15 mouse cellular contexts compared by ENCODE assay signal in the genomic region with DNA sequence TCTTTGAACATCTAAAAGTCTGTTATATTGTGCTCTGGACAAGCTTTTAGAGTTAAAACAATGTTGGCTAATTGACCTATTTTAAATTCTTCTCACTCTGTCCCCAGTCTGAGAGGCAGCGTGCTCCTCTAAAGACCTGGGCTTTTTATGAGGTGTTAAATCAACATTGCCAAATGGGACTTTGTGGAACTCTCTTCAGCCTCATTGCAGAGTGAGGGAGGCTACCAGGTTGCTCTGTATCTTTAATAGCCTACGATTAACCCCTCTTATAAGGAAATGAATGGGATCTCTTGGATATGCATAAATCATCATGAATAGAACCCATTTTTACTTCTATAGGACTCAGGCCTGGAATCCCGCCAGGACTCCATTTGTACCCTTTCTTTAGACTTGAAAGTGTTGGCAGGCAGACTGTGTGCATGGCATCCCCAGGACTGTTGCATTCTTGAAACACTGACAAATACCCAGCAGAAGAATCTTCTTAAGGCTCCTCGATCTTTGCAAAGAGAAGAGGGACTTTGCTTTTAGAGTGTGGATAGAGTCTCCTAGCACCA.
A peak's percentile ranks its signal among the peaks of the same experiment; 100 is the strongest.
DNase-seq lines count a peak whose midpoint lies in the region; ATAC-seq lines count a peak whose summit lies in the region.
"Had no signal": no experiment of that assay in that cellular context is flagged by ENCODE, and none has a peak within 500 bp of the region (broad histone marks: within the 10 kb centered on the region; RNA-seq: fewer than 3 reads in every experiment).

No protein-coding gene starts in this region.

- H3K27me3 ChIP-seq in hindbrain, embryonic 15.5 days, result no peaks in the 10 kb centered on the region
- peaks cover 18% of the 10 kb centered on the region for H3K27me3 ChIP-seq in neural tube, embryonic 15.5 days (replicated peaks)
- H3K27me3 ChIP-seq in kidney, embryonic 16.5 days (ENCODE audit: insufficient read depth, low read length), result no peaks in the 10 kb centered on the region

- H3K36me3 ChIP-seq in hindbrain, embryonic 15.5 days, result no peaks in the 10 kb centered on the region
- no peaks in the 10 kb centered on the region for H3K36me3 ChIP-seq in neural tube, embryonic 15.5 days
- H3K36me3 ChIP-seq in kidney, embryonic 16.5 days (ENCODE audit: insufficient read depth, low read length), result no peaks in the 10 kb centered on the region

- 25% methylated on average over 4 of the region's 4 CpGs for WGBS in hindbrain, embryonic 15.5 days
- WGBS in neural tube, embryonic 15.5 days, result 8% methylated on average over 4 of the region's 4 CpGs
- 26% methylated on average over 4 of the region's 4 CpGs for WGBS in kidney, embryonic 16.5 days

- no peak overlapping the region for H3K9ac ChIP-seq in hindbrain, embryonic 15.5 days
- H3K9ac ChIP-seq in neural tube, embryonic 15.5 days (replicated peaks), result no peak overlapping the region
- no peak overlapping the region for H3K9ac ChIP-seq in kidney, embryonic 16.5 days (replicated peaks; ENCODE audit: low read length)

- peak; percentile 4 to 8 for DNase-seq in frontal cortex, postnatal 10 days (ENCODE audit: low spot score in 2 of 2)
- peak; percentile 63 to 68 for DNase-seq in right cerebral cortex, postnatal 10 days (ENCODE audit: low spot score in 2 of 2)
- DNase-seq in right cerebral cortex, postnatal 36 days (ENCODE audit: low spot score in 2 of 2), result no peak
- no peak for DNase-seq in heart, adult 18-20 months
- DNase-seq: heart, adult 11 months; kidney, adult 2 months; liver; lung, postnatal 10 days; thymus, postnatal 4 days had no signal

- peaks cover 3% of the 10 kb centered on the region; the same call in 1 of the 2 replicates for H3K9me3 ChIP-seq in hindbrain, embryonic 15.5 days
- H3K9me3 ChIP-seq in neural tube, embryonic 15.5 days (replicated peaks), result no peaks in the 10 kb centered on the region
- no peaks in the 10 kb centered on the region for H3K9me3 ChIP-seq in kidney, embryonic 16.5 days (ENCODE audit: low read length)

- H3K27ac ChIP-seq in hindbrain, embryonic 15.5 days (replicated peaks), result no peak overlapping the region
- no peak overlapping the region for H3K27ac ChIP-seq in neural tube, embryonic 15.5 days (replicated peaks)
- no peak overlapping the region for H3K27ac ChIP-seq in kidney, embryonic 16.5 days (ENCODE audit: low read length)
- H3K27ac ChIP-seq: stomach, postnatal 0 days had no signal

- ATAC-seq in frontal cortex, adult (ENCODE audit: low TSS enrichment), result no peak
- ATAC-seq in hindbrain, embryonic 15.5 days (ENCODE audit: low FRiP score, low read depth), result peak; percentile 83
- peak; percentile 86 for ATAC-seq in neural tube, embryonic 15.5 days (ENCODE audit: low FRiP score)
- no peak for ATAC-seq in kidney, embryonic 16.5 days (ENCODE audit: low FRiP score, low TSS enrichment)

- H3K4me1 ChIP-seq in hindbrain, embryonic 15.5 days (replicated peaks), result no peaks in the 10 kb centered on the region
- H3K4me1 ChIP-seq in neural tube, embryonic 15.5 days, result no peaks in the 10 kb centered on the region
- no peaks in the 10 kb centered on the region for H3K4me1 ChIP-seq in kidney, embryonic 16.5 days (ENCODE audit: insufficient read depth, low read length)

- no peak overlapping the region for H3K4me2 ChIP-seq in hindbrain, embryonic 15.5 days
- H3K4me2 ChIP-seq in neural tube, embryonic 15.5 days, result no peak overlapping the region
- H3K4me2 ChIP-seq in kidney, embryonic 16.5 days (replicated peaks; ENCODE audit: low read depth, low read length), result no peak overlapping the region

- no peak overlapping the region for H3K4me3 ChIP-seq in hindbrain, embryonic 15.5 days
- H3K4me3 ChIP-seq in neural tube, embryonic 15.5 days (replicated peaks), result no peak overlapping the region
- H3K4me3 ChIP-seq in kidney, embryonic 16.5 days (ENCODE audit: low read length), result no peak overlapping the region
- H3K4me3 ChIP-seq: myocyte had no signal

Comparison
In these comparisons a context has a peak if more than half of its experiments do, and no peak if none do; other contexts are left out.
1. DNase-seq: peak in frontal cortex, postnatal 10 days (2 of 2) and right cerebral cortex, postnatal 10 days (2 of 2); none in right cerebral cortex, postnatal 36 days (0 of 2) and heart, adult 18-20 months (0 of 2).
2. ATAC-seq: peak in hindbrain, embryonic 15.5 days (single experiment) and neural tube, embryonic 15.5 days (single experiment); none in frontal cortex, adult (single experiment) and kidney, embryonic 16.5 days (single experiment).